Mouse (Mus musculus) heart, postnatal 0 days (tissue): ENCODE measurements around the gene Prr22.

Experiments
- CTCF ChIP-seq: IDR thresholded peaks from 2 replicates; pipeline ENCODE4 v1.5.1; 2016; ENCODE audit warnings: antibody characterized with exemption, control low read depth, low read depth
- EP300 ChIP-seq: IDR thresholded peaks from 2 replicates; pipeline ENCODE4 v1.6.1; 2016; ENCODE audit warnings: antibody characterized with exemption, low read depth

DNA sequence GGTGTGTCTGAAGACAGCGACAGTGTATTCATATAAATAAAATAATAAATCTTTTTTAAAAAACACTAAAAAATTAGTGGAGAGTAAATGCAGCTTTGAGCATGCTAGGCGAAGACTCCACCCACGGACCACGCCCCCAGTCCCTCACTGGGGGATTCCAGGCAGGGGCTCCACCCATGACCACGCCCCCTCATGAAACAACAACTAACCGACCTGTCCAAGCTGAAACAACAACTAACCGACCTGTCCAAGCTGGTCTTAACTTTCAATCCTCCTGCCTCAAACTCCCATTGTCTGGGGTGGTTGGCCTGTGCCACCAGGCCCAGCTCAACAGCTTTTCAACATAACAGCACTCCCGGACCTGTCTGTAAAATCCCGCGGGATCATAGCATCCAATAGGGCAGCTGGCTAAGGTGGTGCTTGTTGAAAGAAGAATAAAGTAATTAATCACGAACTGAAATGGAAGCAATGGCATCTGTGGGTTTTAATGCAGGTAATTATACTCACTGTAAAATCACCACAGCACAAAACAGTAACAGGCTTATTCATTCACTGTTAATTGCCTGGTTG is 48.1 kb downstream of the Prr22 start:
- TF ChIP-seq CTCF (no peak), EP300 (no peak)
